Mouse (Mus musculus) stomach, postnatal 0 days (tissue): ENCODE data around the gene Ddx39b. TPM values are rescaled to one million over a fixed set of nuclear protein-coding genes. Genes with fewer than 3 reads are reported as not detected.

Experiments
- ATAC-seq: fragments of 200-750 bp; cut with Nextera tagmentation; 2 replicates; pipeline ENCODE4 v1.8.0; 2017; ENCODE audit not compliant: low FRiP score, low TSS enrichment
- DNase-seq: peaks from one replicate; pipeline ENCODE4 v3.0.0-alpha.2; 2016; ENCODE audit warnings: low spot score
- H3K27ac ChIP-seq: fragments of 300-500 bp; sonication (generic); replicated peaks from 2 replicates; pipeline ENCODE4 v1.5.1; 2014; ENCODE audit warnings: mild to moderate bottlenecking, control low read depth
- H3K27me3 ChIP-seq: fragments of 300-500 bp; sonication (generic); 2 replicates; pipeline ENCODE4 v1.6.1; 2014; ENCODE audit warnings: low read length; ENCODE audit not compliant: control insufficient read depth, insufficient read depth
- H3K36me3 ChIP-seq: fragments of 300-500 bp; sonication (generic); 2 replicates; pipeline ENCODE4 v1.6.1; 2014; ENCODE audit warnings: low read length, mixed read lengths; ENCODE audit not compliant: control insufficient read depth, insufficient read depth
- H3K4me1 ChIP-seq: fragments of 300-500 bp; sonication (generic); replicated peaks from 2 replicates; pipeline ENCODE4 v1.6.1; 2014; ENCODE audit warnings: antibody characterized with exemption; ENCODE audit not compliant: control insufficient read depth, insufficient read depth
- H3K4me2 ChIP-seq: fragments of 300-500 bp; sonication (generic); replicated peaks from 2 replicates; pipeline ENCODE4 v1.6.1; 2014; ENCODE audit warnings: low read depth, mild to moderate bottlenecking, control low read depth, moderate library complexity
- H3K4me3 ChIP-seq: fragments of 300-500 bp; sonication (generic); 2 replicates; pipeline ENCODE4 v1.5.1; 2014; ENCODE audit warnings: low read depth, low read length, control low read depth
- H3K9ac ChIP-seq: fragments of 300-500 bp; sonication (generic); 2 replicates; pipeline ENCODE4 v1.6.1; 2014; ENCODE audit warnings: mild to moderate bottlenecking, low read length, control low read depth, mixed read lengths
- H3K9me3 ChIP-seq: fragments of 300-500 bp; sonication (generic); 2 replicates; pipeline ENCODE4 v1.6.1; 2016; ENCODE audit warnings: low read length; ENCODE audit not compliant: control insufficient read depth
- CTCF ChIP-seq: IDR thresholded peaks from 2 replicates; pipeline ENCODE4 v1.5.1; 2016; ENCODE audit warnings: antibody characterized with exemption, low read depth, mild to moderate bottlenecking, moderate library complexity
- EP300 ChIP-seq: optimal IDR thresholded peaks from 2 replicates; pipeline ENCODE3; 2016; ENCODE audit warnings: antibody characterized with exemption
- WGBS: fragments of 180-500 bp; shearing (Covaris S2); extraction: QIAGEN DNeasy Blood & Tissue Kit; methylation state at CpG from one replicate; pipeline ENCODE4 v1.1.7; 2014; 5-methylcytosine and 5-hydroxymethylcytosine counted together
- microRNA-seq: library from miRNA; unstranded; fragments of <30 nt; microRNA quantifications from one replicate; pipeline ENCODE4, GENCODE M21; 2016
- polyA plus RNA-seq: library from polyadenylated mRNA; unstranded; fragments of >200 nt; fragmentation: Nextera tagmentation; extraction: Ambion mirVana; gene quantifications from 2 replicates; pipeline ENCODE4 v1.2.1, GENCODE M21; 2015

Ddx39b gene
- polyA plus RNA-seq, 1 experiment from 2014 or later, result 143 TPM

- ATAC-seq, result peak; percentile 85
Measured at GRCm38 (mm10) chr17:35301645-35302258, 60.2 kb downstream of the Ddx39b start.

GRCm38 (mm10) chr17:35303271-35303670 is 61.7 kb downstream of the Ddx39b start:
- no peaks in the 10 kb centered on the region for H3K9me3 ChIP-seq
- H3K27ac ChIP-seq, result no peak overlapping the region
- H3K36me3 ChIP-seq, result no peaks in the 10 kb centered on the region
- DNase-seq, result no peak
- H3K4me3 ChIP-seq, result no peak overlapping the region
- 79% methylated on average over 2 of the region's 2 CpGs for WGBS
- H3K27me3 ChIP-seq, result no peaks in the 10 kb centered on the region
- ATAC-seq, result no peak
- no peaks in the 10 kb centered on the region for H3K4me1 ChIP-seq
- TF ChIP-seq EP300 (no peak), CTCF (no peak)
- H3K4me2 ChIP-seq, result no peak overlapping the region
- no peak overlapping the region for H3K9ac ChIP-seq

More at GRCm38 (mm10) chr17:35301645-35302258, 60.2 kb downstream of the Ddx39b start:
- no peak overlapping the region for H3K4me2 ChIP-seq
- H3K4me1 ChIP-seq, result no peaks in the 10 kb centered on the region
- H3K9me3 ChIP-seq, result no peaks in the 10 kb centered on the region
- WGBS, result 29% methylated on average over 13 of the region's 13 CpGs
- H3K27me3 ChIP-seq, result no peaks in the 10 kb centered on the region
- peak; percentile 89 for TF ChIP-seq CTCF
- no peak for TF ChIP-seq EP300
- H3K9ac ChIP-seq, result no peak overlapping the region
- peak; percentile 82 for DNase-seq
- H3K4me3 ChIP-seq, result no peak overlapping the region
- no peaks in the 10 kb centered on the region for H3K36me3 ChIP-seq
- no peak overlapping the region for H3K27ac ChIP-seq

Small RNA genes lying within 50 kb of the gene (microRNA-seq; reads per million reads assigned to microRNA genes)
- gene Mir6973a (not detected), gene Mir6974 (not detected), gene Mir6975 (1.6 reads per million), gene Mir8094 (not detected)

Other genes starting within 250 kb of the Ddx39b start
- gene Vars, start 240.8 kb upstream of the Ddx39b start, polyA plus RNA-seq, result 35.5 and 40.2 TPM in 2 replicates
- gene Vwa7, start 225.2 kb upstream of the Ddx39b start, polyA plus RNA-seq, result 0.28 and 0.36 TPM in 2 replicates
- gene Sapcd1, start 213.7 kb upstream of the Ddx39b start, polyA plus RNA-seq, result 8.0 and 8.2 TPM in 2 replicates
- gene Msh5, start 195.0 kb upstream of the Ddx39b start, polyA plus RNA-seq, result 1.9 and 2.7 TPM in 2 replicates
- gene Clic1, start 191.8 kb upstream of the Ddx39b start, polyA plus RNA-seq, result 344 and 360 TPM in 2 replicates
- gene Ddah2, start 182.7 kb upstream of the Ddx39b start, polyA plus RNA-seq, result 84.8 and 86.8 TPM in 2 replicates
- 260 and 317 TPM in 2 replicates for gene Ly6g6c, start 176.4 kb upstream of the Ddx39b start, polyA plus RNA-seq
- gene Mpig6b, start 175.6 kb upstream of the Ddx39b start, polyA plus RNA-seq, result 0.49 and 0.96 TPM in 2 replicates
- gene Ly6g6e, start 164.8 kb upstream of the Ddx39b start, polyA plus RNA-seq, result 109 and 113 TPM in 2 replicates
- 7.1 and 7.7 TPM in 2 replicates for gene Ly6g6d, start 163.7 kb upstream of the Ddx39b start, polyA plus RNA-seq
- 0.13 TPM in 1 of 2 replicates, not detected in the other for gene Ly6g6f, start 156.1 kb upstream of the Ddx39b start, polyA plus RNA-seq
- gene Abhd16a, start 152.5 kb upstream of the Ddx39b start, polyA plus RNA-seq, result 74.2 and 75.0 TPM in 2 replicates
- not detected in 2 replicates for gene Ly6g5c, start 133.5 kb upstream of the Ddx39b start, polyA plus RNA-seq
- 0.18 and 0.27 TPM in 2 replicates for gene Ly6g5b, start 126.3 kb upstream of the Ddx39b start, polyA plus RNA-seq
- 11.2 and 11.3 TPM in 2 replicates for gene Gpank1, start 120.3 kb upstream of the Ddx39b start, polyA plus RNA-seq
- 323 and 329 TPM in 2 replicates for gene Csnk2b, start 119.7 kb upstream of the Ddx39b start, polyA plus RNA-seq
- 14.4 and 15.5 TPM in 2 replicates for gene D17H6S53E, start 115.4 kb upstream of the Ddx39b start, polyA plus RNA-seq
- 1.3 and 3.2 TPM in 2 replicates for gene Apom, start 109.7 kb upstream of the Ddx39b start, polyA plus RNA-seq
- 28.1 and 30.6 TPM in 2 replicates for gene Bag6, start 106.6 kb upstream of the Ddx39b start, polyA plus RNA-seq
- 45.4 and 49.3 TPM in 2 replicates for gene Prrc2a, start 76.8 kb upstream of the Ddx39b start, polyA plus RNA-seq
- gene Aif1, start 65.7 kb upstream of the Ddx39b start, polyA plus RNA-seq, result 24.3 and 25.2 TPM in 2 replicates
- gene Lst1, start 53.3 kb upstream of the Ddx39b start, polyA plus RNA-seq, result 17.5 and 19.3 TPM in 2 replicates
- gene Ltb, start 47.3 kb upstream of the Ddx39b start, polyA plus RNA-seq, result 0.63 and 0.78 TPM in 2 replicates
- gene Tnf, start 39.7 kb upstream of the Ddx39b start, polyA plus RNA-seq, result 0.32 and 0.40 TPM in 2 replicates
- gene Lta, start 36.4 kb upstream of the Ddx39b start, polyA plus RNA-seq, result 0.11 and 0.16 TPM in 2 replicates
- gene Gm16181, start 20.9 kb upstream of the Ddx39b start, polyA plus RNA-seq, result 0.27 and 0.33 TPM in 2 replicates
- 3.0 and 3.6 TPM in 2 replicates for gene Atp6v1g2, start 8.1 kb upstream of the Ddx39b start, polyA plus RNA-seq
- gene Nfkbil1, start 6.0 kb upstream of the Ddx39b start, polyA plus RNA-seq, result 7.4 and 7.5 TPM in 2 replicates
- 303 and 307 TPM in 2 replicates for gene H2-D1, start 21.0 kb downstream of the Ddx39b start, polyA plus RNA-seq
- gene H2-Q1, start 78.7 kb downstream of the Ddx39b start, polyA plus RNA-seq, result not detected in 2 replicates
- gene H2-Q2, start 100.5 kb downstream of the Ddx39b start, polyA plus RNA-seq, result 1.2 and 1.6 TPM in 2 replicates
- 2.7 and 3.3 TPM in 2 replicates for gene H2-Q4, start 137.9 kb downstream of the Ddx39b start, polyA plus RNA-seq
- 0.22 and 0.35 TPM in 2 replicates for gene H2-Q6, start 183.1 kb downstream of the Ddx39b start, polyA plus RNA-seq
- gene H2-Q7, start 197.4 kb downstream of the Ddx39b start, polyA plus RNA-seq, result 0.96 and 1.2 TPM in 2 replicates
- gene H2-Q10, start 228.3 kb downstream of the Ddx39b start, polyA plus RNA-seq, result 0.99 and 1.4 TPM in 2 replicates